Mouse (Mus musculus): ENCODE measurements around the gene Kcnip1. TPM values are rescaled to one million over a fixed set of nuclear protein-coding genes. Genes with fewer than 3 reads are reported as not detected.

The Kcnip1 gene
- total RNA-seq (2022): 1 to 10 TPM; 2.9 to 8.4 (median 5.9) TPM

- no peak for DNase-seq
Observed at GRCm38 (mm10) chr11:33992938-33993337, at the start of gene Kcnip1. TSS of gene Kcnip1 (minus strand) at chr11:33993152.

GRCm38 (mm10) chr11:34040061-34040460 is 47.1 kb upstream of the Kcnip1 start:
- DNase-seq: no peak

GRCm38 (mm10) chr11:34035909-34036658 is 43.1 kb upstream of the Kcnip1 start:
- DNase-seq: peak; percentile 54

- no peak for DNase-seq
Observed at GRCm38 (mm10) chr11:34034794-34035193, 41.8 kb upstream of the Kcnip1 start.

- no peak for DNase-seq
Observed at GRCm38 (mm10) chr11:34034008-34034505, 41.1 kb upstream of the Kcnip1 start.

GRCm38 (mm10) chr11:34031015-34031805 is 38.3 kb upstream of the Kcnip1 start:
- DNase-seq: no peak

- DNase-seq: no peak
Observed at GRCm38 (mm10) chr11:34029658-34030057, 36.7 kb upstream of the Kcnip1 start.

- DNase-seq: no peak
Observed at GRCm38 (mm10) chr11:34025091-34025490, 32.1 kb upstream of the Kcnip1 start.

GRCm38 (mm10) chr11:34012007-34012652 is 19.2 kb upstream of the Kcnip1 start:
- no peak for DNase-seq

GRCm38 (mm10) chr11:34010859-34011172 is 17.9 kb upstream of the Kcnip1 start:
- DNase-seq: no peak

GRCm38 (mm10) chr11:34010133-34010858 is 17.3 kb upstream of the Kcnip1 start:
- DNase-seq: no peak

- no peak for DNase-seq
Observed at GRCm38 (mm10) chr11:34009316-34010087, 16.6 kb upstream of the Kcnip1 start.

GRCm38 (mm10) chr11:34008702-34009101 is 15.8 kb upstream of the Kcnip1 start:
- DNase-seq: no peak

GRCm38 (mm10) chr11:34008214-34008613 is 15.3 kb upstream of the Kcnip1 start:
- DNase-seq: no peak

GRCm38 (mm10) chr11:34007616-34008015 is 14.7 kb upstream of the Kcnip1 start:
- no peak for DNase-seq

GRCm38 (mm10) chr11:34002593-34002965 is 9.6 kb upstream of the Kcnip1 start:
- no peak for DNase-seq

GRCm38 (mm10) chr11:34001938-34002592 is 9.1 kb upstream of the Kcnip1 start:
- DNase-seq: no peak

GRCm38 (mm10) chr11:34000416-34000815 is 7.5 kb upstream of the Kcnip1 start:
- no peak for DNase-seq

- no peak for DNase-seq
Observed at GRCm38 (mm10) chr11:33998244-33998643, 5.3 kb upstream of the Kcnip1 start.

- DNase-seq: no peak
Observed at GRCm38 (mm10) chr11:33993496-33993895, 544 bp upstream of the Kcnip1 start.

GRCm38 (mm10) chr11:33990002-33990401 is 3.0 kb downstream of the Kcnip1 start:
- DNase-seq: no peak

Data from adrenal gland, adult 8-10 months (tissue).